Mouse (Mus musculus) kidney, adult 2 months (tissue): ENCODE measurements around the gene Rapgef5.

Experiments used
- CTCF ChIP-seq: fragments of 200-500 bp; conservative IDR thresholded peaks from 2 replicates; pipeline ENCODE4 v1.5.1; 2011; ENCODE audit warnings: low read depth, mild to moderate bottlenecking, control low read depth, low read length, moderate library complexity, mixed read lengths; ENCODE audit not compliant: insufficient read depth, insufficient read length
- POLR2A ChIP-seq: fragments of 200-500 bp; IDR thresholded peaks from one replicate; pipeline ENCODE4 v1.6.1; 2011; ENCODE audit warnings: low read depth, low read length, control low read depth

DNA sequence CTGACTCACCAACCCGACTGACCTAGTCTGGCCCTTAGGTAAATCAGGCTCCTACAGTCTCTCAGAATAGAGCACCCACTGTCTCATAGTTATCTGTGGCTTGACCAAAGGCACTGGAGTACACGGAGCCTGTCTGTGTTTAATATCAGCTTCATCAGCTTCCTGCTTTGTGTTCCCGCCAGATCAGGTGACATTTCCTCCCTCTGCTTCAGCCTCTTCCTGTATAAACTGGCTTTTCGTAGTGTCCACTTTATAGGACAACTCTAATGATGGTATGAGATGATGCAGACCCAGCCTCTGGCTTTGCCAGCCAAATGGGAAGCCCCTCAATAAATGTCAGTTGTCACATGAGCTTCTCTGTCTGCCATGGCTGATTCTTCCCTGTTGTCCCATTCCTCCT is 163.5 kb downstream of the Rapgef5 start:
- TF ChIP-seq CTCF (no peak), POLR2A (no peak)
